Mouse (Mus musculus): ENCODE measurements around the gene 2310033P09Rik. TPM values are rescaled to one million over a fixed set of nuclear protein-coding genes. Genes with fewer than 3 reads are reported as not detected.
"Not testable (repeated sequence)": the region's sequence is repeated elsewhere in the genome, so short reads cannot be mapped to it uniquely, and the experiment has no call there.

Gene 2310033P09Rik
- polyA plus RNA-seq, 3 experiments from 2014 or later, result 19.6 to 22.1 (median 19.8) TPM

GRCm38 (mm10) chr11:59201216-59202002 lies 6.7 kb upstream of the 2310033P09Rik start:
- ATAC-seq, result peak; percentile 38

- peak; percentile 89 for ATAC-seq
These were observed 5.8 kb upstream of the 2310033P09Rik start, which contains the start of gene Mrpl55 for GRCm38 (mm10) chr11:59202081-59202995. Gene Mrpl55, plus strand, starts transcription at chr11:59202486.

- ATAC-seq, result no peak
These were observed 901 bp downstream of the 2310033P09Rik start for GRCm38 (mm10) chr11:59209003-59209441.

GRCm38 (mm10) chr11:59209580-59209979 lies 1.5 kb downstream of the 2310033P09Rik start:
- no peak for ATAC-seq

- ATAC-seq, result no peak
These were observed 1.9 kb downstream of the 2310033P09Rik start for GRCm38 (mm10) chr11:59210020-59210419.

GRCm38 (mm10) chr11:59211561-59211960 lies 3.4 kb downstream of the 2310033P09Rik start:
- not testable (repeated sequence) for ATAC-seq

GRCm38 (mm10) chr11:59212320-59212719 lies 4.2 kb downstream of the 2310033P09Rik start:
- ATAC-seq, result peak; percentile 74

- no peak for ATAC-seq
These were observed 4.9 kb downstream of the 2310033P09Rik start for GRCm38 (mm10) chr11:59212892-59213494.

- ATAC-seq, result no peak
These were observed 8.8 kb downstream of the 2310033P09Rik start for GRCm38 (mm10) chr11:59216955-59217354.

- ATAC-seq, result no peak
These were observed 10.4 kb downstream of the 2310033P09Rik start for GRCm38 (mm10) chr11:59218389-59218998.

GRCm38 (mm10) chr11:59219064-59219463 lies 10.9 kb downstream of the 2310033P09Rik start:
- peak; percentile 41 for ATAC-seq

GRCm38 (mm10) chr11:59221604-59222003 lies 13.5 kb downstream of the 2310033P09Rik start:
- ATAC-seq, result no peak

- ATAC-seq, result no peak
These were observed 14.2 kb downstream of the 2310033P09Rik start for GRCm38 (mm10) chr11:59222306-59222705.

GRCm38 (mm10) chr11:59224025-59224424 lies 15.9 kb downstream of the 2310033P09Rik start:
- no peak for ATAC-seq

- ATAC-seq, result peak; percentile 15
These were observed 16.3 kb downstream of the 2310033P09Rik start for GRCm38 (mm10) chr11:59224470-59224869.

GRCm38 (mm10) chr11:59225167-59225566 lies 17.0 kb downstream of the 2310033P09Rik start:
- ATAC-seq, result no peak

GRCm38 (mm10) chr11:59226251-59226650 lies 18.1 kb downstream of the 2310033P09Rik start:
- no peak for ATAC-seq

GRCm38 (mm10) chr11:59226787-59227603 lies 18.9 kb downstream of the 2310033P09Rik start:
- ATAC-seq, result no peak

GRCm38 (mm10) chr11:59227604-59228121 lies 19.5 kb downstream of the 2310033P09Rik start:
- peak; percentile 10 for ATAC-seq

GRCm38 (mm10) chr11:59228122-59228953 lies 20.2 kb downstream of the 2310033P09Rik start, which contains the start of gene Arf1:
Gene Arf1, minus strand, starts transcription at chr11:59228270.
- peak; percentile 88 for ATAC-seq
